Mouse (Mus musculus): ENCODE data around the gene Unc45a. TPM values are rescaled to one million over a fixed set of nuclear protein-coding genes. Genes with fewer than 3 reads are reported as not detected.

Gene Unc45a
- polyA plus RNA-seq, 1 experiment from 2014 or later = 44.5 TPM

DNA sequence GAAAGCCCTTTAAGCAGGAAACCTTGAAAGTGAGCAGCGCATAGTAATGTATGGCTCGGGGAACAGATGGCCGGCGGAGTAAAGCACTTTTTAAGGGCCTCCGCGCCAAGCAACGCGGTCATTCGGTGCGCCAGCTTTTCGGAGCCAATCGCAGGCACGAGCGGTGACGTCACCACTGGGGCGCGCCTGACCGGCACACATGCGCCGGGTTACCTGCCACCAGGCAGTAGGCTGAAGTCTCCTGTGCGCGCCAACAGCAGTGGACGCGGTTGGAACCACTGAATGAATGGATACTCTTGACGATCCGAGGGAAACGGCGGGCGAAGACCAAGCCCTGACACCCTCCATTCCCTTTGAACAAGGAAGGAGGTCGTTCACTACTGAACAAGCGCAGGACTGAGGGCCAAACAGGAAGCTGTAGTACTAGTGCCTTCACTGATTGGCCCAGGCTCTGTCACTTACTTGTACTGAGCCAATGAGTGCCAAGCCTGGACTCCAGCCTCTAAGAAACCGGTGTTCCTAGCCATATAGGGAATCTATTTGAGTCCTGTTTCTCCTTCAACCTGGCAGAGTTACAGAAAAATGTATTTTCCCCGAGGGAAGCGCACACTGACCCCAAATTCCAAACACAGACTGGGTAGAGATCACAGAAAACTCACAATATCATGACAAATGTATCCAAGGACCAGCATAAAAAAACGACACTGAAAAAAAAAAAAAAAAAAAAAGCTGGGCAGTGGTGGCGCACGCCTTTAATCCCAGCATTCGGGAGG, 16.6 kb downstream of the Unc45a start, which contains the start of gene Rccd1:
Rccd1 (minus strand) TSS at position 412 of the 773 bp plus-strand sequence.
- H3K27ac ChIP-seq (ENCODE audit: low read length) = peak within 1 kb of the TSS; percentile 91
- WGBS = under 1% methylated on average over 38 of the region's 38 CpGs
- H3K9ac ChIP-seq (ENCODE audit: low read length) = peak within 1 kb of the TSS; percentile 76
- peaks cover 13% of the 10 kb centered on the region; the same call in 1 of the 2 replicates for H3K4me1 ChIP-seq (ENCODE audit: control insufficient read depth, insufficient read depth, low read length)
- H3K9me3 ChIP-seq (replicated peaks; ENCODE audit: control insufficient read depth, low read length) = no peaks in the 10 kb centered on the region
- H3K27me3 ChIP-seq (ENCODE audit: control insufficient read depth, insufficient read depth, low read length) = no peaks in the 10 kb centered on the region
- peak; percentile 99 for ATAC-seq (ENCODE audit: insufficient read depth, low FRiP score)
- H3K36me3 ChIP-seq (ENCODE audit: control insufficient read depth, insufficient read depth, low read length) = peaks cover 8% of the 10 kb centered on the region; the same call in 1 of the 2 replicates
- peak within 1 kb of the TSS; percentile 61 for H3K4me3 ChIP-seq (replicated peaks; ENCODE audit: low read length)
- peak within 1 kb of the TSS; percentile 87 for H3K4me2 ChIP-seq (ENCODE audit: low read depth, low read length)

GRCm38 (mm10) chr7:80323336-80323735, 17.5 kb downstream of the Unc45a start:
- Histone ChIP-seq H3K9me3 (replicated peaks; ENCODE audit: control insufficient read depth, low read length) (no peaks in the 10 kb centered on the region), H3K9ac (ENCODE audit: low read length) (peak overlapping the region; percentile 76), H3K4me3 (replicated peaks; ENCODE audit: low read length) (peak overlapping the region; percentile 61), H3K27me3 (ENCODE audit: control insufficient read depth, insufficient read depth, low read length) (no peaks in the 10 kb centered on the region), H3K4me2 (ENCODE audit: low read depth, low read length) (peak overlapping the region; percentile 87), H3K27ac (ENCODE audit: low read length) (peak overlapping the region; percentile 91), H3K36me3 (ENCODE audit: control insufficient read depth, insufficient read depth, low read length) (peaks cover 8% of the 10 kb centered on the region; the same call in 1 of the 2 replicates), H3K4me1 (ENCODE audit: control insufficient read depth, insufficient read depth, low read length) (peaks cover 13% of the 10 kb centered on the region; the same call in 1 of the 2 replicates)
- no peak for ATAC-seq (ENCODE audit: insufficient read depth, low FRiP score)
- 13% methylated on average over 8 of the region's 8 CpGs for WGBS

GRCm38 (mm10) chr7:80319846-80320496, 20.8 kb downstream of the Unc45a start:
- no peak for ATAC-seq (ENCODE audit: insufficient read depth, low FRiP score)
- Histone ChIP-seq H3K9me3 (replicated peaks; ENCODE audit: control insufficient read depth, low read length) (no peaks in the 10 kb centered on the region), H3K4me1 (ENCODE audit: control insufficient read depth, insufficient read depth, low read length) (peaks cover 9% of the 10 kb centered on the region; the same call in 1 of the 2 replicates), H3K4me2 (ENCODE audit: low read depth, low read length) (no peak overlapping the region), H3K36me3 (ENCODE audit: control insufficient read depth, insufficient read depth, low read length) (peaks cover 15% of the 10 kb centered on the region), H3K9ac (ENCODE audit: low read length) (no peak overlapping the region), H3K4me3 (replicated peaks; ENCODE audit: low read length) (no peak overlapping the region), H3K27ac (ENCODE audit: low read length) (no peak overlapping the region), H3K27me3 (ENCODE audit: control insufficient read depth, insufficient read depth, low read length) (no peaks in the 10 kb centered on the region)
- WGBS = 78% methylated on average over 19 of the region's 19 CpGs

GRCm38 (mm10) chr7:80318670-80319069, 22.1 kb downstream of the Unc45a start:
- Histone ChIP-seq H3K4me3 (replicated peaks; ENCODE audit: low read length) (no peak overlapping the region), H3K9me3 (replicated peaks; ENCODE audit: control insufficient read depth, low read length) (no peaks in the 10 kb centered on the region), H3K4me1 (ENCODE audit: control insufficient read depth, insufficient read depth, low read length) (peaks cover 9% of the 10 kb centered on the region; the same call in 1 of the 2 replicates), H3K27me3 (ENCODE audit: control insufficient read depth, insufficient read depth, low read length) (no peaks in the 10 kb centered on the region), H3K4me2 (ENCODE audit: low read depth, low read length) (no peak overlapping the region), H3K36me3 (ENCODE audit: control insufficient read depth, insufficient read depth, low read length) (peaks cover 25% of the 10 kb centered on the region), H3K9ac (ENCODE audit: low read length) (no peak overlapping the region), H3K27ac (ENCODE audit: low read length) (no peak overlapping the region)
- ATAC-seq (ENCODE audit: insufficient read depth, low FRiP score) = no peak
- 90% methylated on average over 4 of the region's 4 CpGs for WGBS

GRCm38 (mm10) chr7:80317439-80318115, 23.2 kb downstream of the Unc45a start:
- Histone ChIP-seq H3K4me3 (replicated peaks; ENCODE audit: low read length) (no peak overlapping the region), H3K4me1 (ENCODE audit: control insufficient read depth, insufficient read depth, low read length) (0 out of 2 replicates have a peak, but pooled peaks cover under 1% of the 10 kb centered on the region), H3K27ac (ENCODE audit: low read length) (no peak overlapping the region), H3K4me2 (ENCODE audit: low read depth, low read length) (no peak overlapping the region), H3K9ac (ENCODE audit: low read length) (no peak overlapping the region), H3K9me3 (replicated peaks; ENCODE audit: control insufficient read depth, low read length) (no peaks in the 10 kb centered on the region), H3K27me3 (ENCODE audit: control insufficient read depth, insufficient read depth, low read length) (no peaks in the 10 kb centered on the region), H3K36me3 (ENCODE audit: control insufficient read depth, insufficient read depth, low read length) (peaks cover 25% of the 10 kb centered on the region)
- WGBS = 55% methylated on average over 1 of the region's 1 CpGs
- no peak for ATAC-seq (ENCODE audit: insufficient read depth, low FRiP score)

- Histone ChIP-seq H3K36me3 (ENCODE audit: control insufficient read depth, insufficient read depth, low read length) (peaks cover 28% of the 10 kb centered on the region), H3K4me2 (ENCODE audit: low read depth, low read length) (no peak overlapping the region), H3K27me3 (ENCODE audit: control insufficient read depth, insufficient read depth, low read length) (no peaks in the 10 kb centered on the region), H3K27ac (ENCODE audit: low read length) (no peak overlapping the region), H3K9me3 (replicated peaks; ENCODE audit: control insufficient read depth, low read length) (no peaks in the 10 kb centered on the region), H3K9ac (ENCODE audit: low read length) (no peak overlapping the region), H3K4me3 (replicated peaks; ENCODE audit: low read length) (no peak overlapping the region), H3K4me1 (ENCODE audit: control insufficient read depth, insufficient read depth, low read length) (no peaks in the 10 kb centered on the region)
- no peak for ATAC-seq (ENCODE audit: insufficient read depth, low FRiP score)
- WGBS = 83% methylated on average over 2 of the region's 2 CpGs
Observed at GRCm38 (mm10) chr7:80315733-80316132, 25.1 kb downstream of the Unc45a start.

DNA sequence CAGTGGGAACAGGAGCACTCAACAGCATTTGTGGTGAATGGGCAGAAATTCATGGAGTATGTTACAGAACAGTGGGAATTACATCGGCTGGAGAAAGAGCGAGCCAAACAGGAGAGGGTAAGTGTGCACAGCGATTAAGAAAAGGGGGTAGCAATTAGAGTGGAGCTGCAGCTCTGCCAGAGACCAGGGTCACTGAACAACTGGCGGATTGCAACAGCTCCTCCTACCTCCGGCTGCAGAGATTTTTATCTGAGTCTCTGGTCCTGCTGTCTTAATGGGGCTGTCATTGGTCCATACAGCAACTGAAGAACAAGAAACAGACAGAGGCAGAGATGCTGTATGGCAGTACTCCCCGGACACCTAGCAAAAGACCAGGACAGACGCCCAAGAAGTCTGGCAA, 30.0 kb downstream of the Unc45a start:
- H3K4me3 ChIP-seq (replicated peaks; ENCODE audit: low read length) = no peak overlapping the region

DNA sequence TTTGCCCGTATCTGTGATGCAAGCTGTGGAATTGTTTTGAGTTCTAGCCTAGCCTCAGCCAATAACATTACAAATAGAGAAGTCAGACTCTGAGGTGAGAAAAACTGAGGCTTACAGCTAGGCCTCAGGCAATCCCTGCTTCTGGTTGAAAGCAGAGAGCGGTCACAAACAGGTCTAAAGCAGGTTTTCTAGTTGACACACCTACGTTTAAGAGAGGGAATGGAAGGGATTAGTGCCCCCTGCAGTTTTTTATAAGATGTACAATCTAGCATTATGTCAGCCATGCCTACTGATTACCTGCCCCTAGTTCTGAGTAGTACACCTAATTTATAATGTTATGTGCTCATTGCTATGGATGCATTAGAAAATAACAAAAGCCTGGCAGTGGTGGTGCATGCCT, 33.0 kb downstream of the Unc45a start:
- no peaks in the 10 kb centered on the region for H3K9me3 ChIP-seq (replicated peaks; ENCODE audit: control insufficient read depth, low read length)
- H3K27me3 ChIP-seq (ENCODE audit: control insufficient read depth, insufficient read depth, low read length) = no peaks in the 10 kb centered on the region
- H3K4me3 ChIP-seq (replicated peaks; ENCODE audit: low read length) = no peak overlapping the region
- H3K36me3 ChIP-seq (ENCODE audit: control insufficient read depth, insufficient read depth, low read length) = peaks cover 15% of the 10 kb centered on the region
- ATAC-seq (ENCODE audit: insufficient read depth, low FRiP score) = no peak
- no peak overlapping the region for H3K27ac ChIP-seq (ENCODE audit: low read length)
- 81% methylated on average over 3 of the region's 3 CpGs for WGBS
- H3K9ac ChIP-seq (ENCODE audit: low read length) = no peak overlapping the region
- no peak overlapping the region for H3K4me2 ChIP-seq (ENCODE audit: low read depth, low read length)
- H3K4me1 ChIP-seq (ENCODE audit: control insufficient read depth, insufficient read depth, low read length) = no peaks in the 10 kb centered on the region

More for the DNA sequence above, 30.0 kb downstream of the Unc45a start:
- no peaks in the 10 kb centered on the region for H3K9me3 ChIP-seq (replicated peaks; ENCODE audit: control insufficient read depth, low read length)
- no peak overlapping the region for H3K9ac ChIP-seq (ENCODE audit: low read length)
- H3K27me3 ChIP-seq (ENCODE audit: control insufficient read depth, insufficient read depth, low read length) = no peaks in the 10 kb centered on the region
- no peaks in the 10 kb centered on the region for H3K4me1 ChIP-seq (ENCODE audit: control insufficient read depth, insufficient read depth, low read length)
- H3K27ac ChIP-seq (ENCODE audit: low read length) = no peak overlapping the region
- ATAC-seq (ENCODE audit: insufficient read depth, low FRiP score) = no peak
- 82% methylated on average over 7 of the region's 7 CpGs for WGBS
- H3K4me2 ChIP-seq (ENCODE audit: low read depth, low read length) = no peak overlapping the region
- peaks cover 26% of the 10 kb centered on the region for H3K36me3 ChIP-seq (ENCODE audit: control insufficient read depth, insufficient read depth, low read length)

DNA sequence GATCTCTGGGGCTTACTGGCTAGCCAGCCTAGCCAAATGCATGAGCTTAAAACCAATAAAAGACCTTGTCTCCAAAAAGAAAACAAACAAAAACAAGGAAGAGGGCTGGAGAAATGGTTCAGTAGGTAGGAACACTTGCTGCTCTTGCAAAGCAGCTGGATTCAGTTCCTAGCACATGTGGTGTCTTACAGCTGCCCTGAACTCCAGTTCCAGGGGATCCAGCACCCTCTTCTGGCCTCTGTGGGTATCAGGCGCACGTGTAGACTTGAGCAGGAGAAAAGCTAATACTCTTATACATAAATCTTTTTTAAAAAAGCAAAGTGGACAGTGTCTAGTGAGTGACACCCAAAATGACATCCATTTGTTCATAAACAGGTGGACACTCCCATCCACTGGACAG, 39.3 kb downstream of the Unc45a start:
- Histone ChIP-seq H3K4me3 (replicated peaks; ENCODE audit: low read length) (no peak overlapping the region), H3K36me3 (ENCODE audit: control insufficient read depth, insufficient read depth, low read length) (peaks cover 12% of the 10 kb centered on the region), H3K4me2 (ENCODE audit: low read depth, low read length) (no peak overlapping the region), H3K9me3 (replicated peaks; ENCODE audit: control insufficient read depth, low read length) (no peaks in the 10 kb centered on the region), H3K27me3 (ENCODE audit: control insufficient read depth, insufficient read depth, low read length) (no peaks in the 10 kb centered on the region), H3K9ac (ENCODE audit: low read length) (no peak overlapping the region), H3K27ac (ENCODE audit: low read length) (no peak overlapping the region), H3K4me1 (ENCODE audit: control insufficient read depth, insufficient read depth, low read length) (peaks cover 7% of the 10 kb centered on the region)
- ATAC-seq (ENCODE audit: insufficient read depth, low FRiP score) = no peak
- 79% methylated on average over 2 of the region's 2 CpGs for WGBS

All from stomach, embryonic 16.5 days (tissue).